Mouse (Mus musculus): ENCODE results near the gene Rnf144b. TPM values are rescaled to one million over a fixed set of nuclear protein-coding genes. Genes with fewer than 3 reads are reported as not detected.

Gene Rnf144b
- total RNA-seq, 2 experiments from 2014 or later, result 10.1 to 13.7 TPM

- DNase-seq, result no peak
Measured at GRCm38 (mm10) chr13:47178182-47178581, 55.7 kb downstream of the Rnf144b start.

GRCm38 (mm10) chr13:47180776-47181175, 58.3 kb downstream of the Rnf144b start:
- DNase-seq, result no peak

GRCm38 (mm10) chr13:47182366-47182765, 59.9 kb downstream of the Rnf144b start:
- DNase-seq, result no peak

GRCm38 (mm10) chr13:47183033-47183730, 60.7 kb downstream of the Rnf144b start:
- DNase-seq, result no peak

- no peak for DNase-seq
Measured at GRCm38 (mm10) chr13:47183771-47184170, 61.3 kb downstream of the Rnf144b start.

DNA sequence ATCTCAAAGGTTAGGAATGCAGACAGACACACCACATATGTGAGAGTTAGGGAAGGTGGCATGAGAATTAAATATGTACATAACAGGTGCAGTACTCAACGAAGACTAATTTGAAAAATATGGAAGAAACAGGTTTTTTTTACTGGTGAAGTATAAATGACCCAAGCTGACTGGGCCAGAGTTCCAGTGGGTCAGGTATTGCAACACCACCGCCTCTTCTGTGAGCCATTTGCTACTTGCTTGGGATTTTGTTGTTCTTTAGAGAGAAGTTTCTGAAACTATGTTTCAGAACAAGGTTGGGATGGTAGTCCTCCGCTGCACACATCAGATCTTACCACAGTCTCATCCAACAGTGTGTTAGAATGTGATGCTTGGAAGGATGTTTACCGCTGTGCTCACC, 65.4 kb downstream of the Rnf144b start:
- DNase-seq, result no peak

GRCm38 (mm10) chr13:47189971-47190370, 67.5 kb downstream of the Rnf144b start:
- DNase-seq, result no peak

GRCm38 (mm10) chr13:47192200-47192599, 69.7 kb downstream of the Rnf144b start:
- DNase-seq, result no peak

GRCm38 (mm10) chr13:47192771-47193170, 70.3 kb downstream of the Rnf144b start:
- DNase-seq, result no peak

- peak; percentile 76 for DNase-seq
Measured at GRCm38 (mm10) chr13:47193326-47194153, 71.1 kb downstream of the Rnf144b start.

DNA sequence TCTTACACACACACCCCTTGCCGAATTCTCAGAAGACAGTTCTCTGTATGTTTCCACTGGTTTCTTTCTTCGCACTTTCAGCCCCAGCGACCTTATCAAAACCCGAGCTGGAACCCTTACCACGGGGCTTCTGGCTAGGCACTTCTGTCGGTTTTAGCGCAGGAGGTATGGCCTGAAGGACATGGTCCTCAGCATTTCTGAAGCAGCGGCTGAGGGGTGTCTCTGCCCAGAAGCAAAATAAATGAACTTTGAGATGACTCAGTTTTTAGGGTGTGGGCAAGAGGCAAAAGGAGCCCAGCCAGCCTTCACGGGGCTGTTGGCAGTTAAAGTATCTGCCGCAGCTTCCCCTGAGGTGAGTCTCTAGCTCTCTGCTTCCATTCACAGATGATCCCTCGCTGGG, 72.2 kb downstream of the Rnf144b start:
- DNase-seq, result no peak

DNA sequence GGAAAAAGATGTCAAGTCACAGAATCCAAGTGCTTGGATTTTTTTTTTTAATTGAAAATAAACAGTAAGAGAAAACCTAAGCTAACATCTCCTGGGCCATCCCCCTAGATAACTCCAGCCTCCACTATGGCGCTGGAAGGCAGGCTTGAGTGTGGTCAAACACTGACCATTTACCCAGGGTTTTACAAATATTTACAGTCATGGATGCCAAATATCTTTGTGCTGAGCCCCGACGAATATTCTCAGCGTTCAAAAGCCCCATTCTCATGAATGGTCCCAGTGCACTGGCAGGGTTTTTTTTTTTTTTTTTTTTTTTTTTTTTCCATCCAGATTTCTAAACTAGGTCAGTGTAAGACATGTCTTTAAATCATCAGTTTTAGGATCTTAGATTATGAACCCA, 73.0 kb downstream of the Rnf144b start:
- no peak for DNase-seq

DNA sequence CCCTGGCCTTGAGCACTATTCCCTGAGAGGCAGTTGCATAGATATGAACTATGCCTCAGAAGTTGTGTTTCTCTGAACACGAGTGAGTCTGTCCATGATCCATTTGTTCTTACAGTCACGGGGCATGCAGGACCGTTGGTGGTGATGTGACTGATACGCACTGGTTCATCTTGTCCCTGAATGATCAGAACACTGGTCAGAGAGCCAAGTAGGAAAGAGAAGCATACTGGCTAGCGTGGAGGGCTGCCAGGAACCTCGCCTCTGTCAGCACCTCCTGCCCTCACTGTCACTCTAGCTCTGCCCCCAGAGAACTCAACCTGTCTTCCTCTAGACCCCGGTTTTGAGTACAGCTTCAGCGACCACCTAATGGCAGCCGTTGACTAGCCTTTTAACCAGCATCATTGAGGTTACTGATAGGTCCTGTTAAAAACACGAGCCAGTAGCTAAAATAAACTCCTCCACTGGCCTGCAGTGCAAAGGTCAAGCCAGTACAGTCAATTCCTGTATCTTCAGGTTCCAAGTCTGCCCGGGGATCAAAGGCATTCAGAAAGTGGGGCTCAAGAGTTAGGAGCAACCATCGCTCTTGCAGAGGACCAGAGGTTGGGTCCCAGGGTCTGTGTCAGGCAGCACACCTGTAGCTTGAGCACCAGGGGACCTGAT, 77.7 kb downstream of the Rnf144b start:
- no peak for DNase-seq

GRCm38 (mm10) chr13:47201962-47202624, 79.6 kb downstream of the Rnf144b start:
- DNase-seq, result peak; percentile 79

- DNase-seq, result no peak
Measured at GRCm38 (mm10) chr13:47210496-47210895, 88.0 kb downstream of the Rnf144b start.

DNA sequence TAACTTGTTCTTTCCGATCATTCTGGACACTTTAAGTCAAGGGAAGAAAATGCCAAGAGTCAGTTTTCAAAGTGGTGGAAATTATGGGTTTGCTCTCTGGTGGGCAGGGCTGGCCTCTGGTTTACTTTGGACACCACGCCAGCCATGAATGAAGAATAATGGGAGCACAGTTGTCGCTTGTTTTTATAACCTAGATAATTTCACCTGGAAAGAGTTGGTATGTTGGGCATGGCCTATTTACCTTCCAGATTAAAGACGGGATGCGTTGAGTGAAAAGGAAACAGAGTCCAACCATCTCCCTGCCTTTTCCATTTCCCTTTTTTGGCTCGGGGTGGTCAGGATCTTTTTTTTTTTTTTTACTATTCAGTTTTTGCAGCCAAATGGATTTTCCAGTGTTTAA, 88.5 kb downstream of the Rnf144b start:
- no peak for DNase-seq

- DNase-seq, result no peak
Measured at GRCm38 (mm10) chr13:47211581-47211980, 89.1 kb downstream of the Rnf144b start.

GRCm38 (mm10) chr13:47213817-47214216, 91.4 kb downstream of the Rnf144b start:
- DNase-seq, result no peak

- peak; percentile 46 for DNase-seq
Measured at GRCm38 (mm10) chr13:47214895-47215294, 92.4 kb downstream of the Rnf144b start.

- peak; percentile 46 for DNase-seq
Measured at GRCm38 (mm10) chr13:47215815-47216585, 93.5 kb downstream of the Rnf144b start.

DNA sequence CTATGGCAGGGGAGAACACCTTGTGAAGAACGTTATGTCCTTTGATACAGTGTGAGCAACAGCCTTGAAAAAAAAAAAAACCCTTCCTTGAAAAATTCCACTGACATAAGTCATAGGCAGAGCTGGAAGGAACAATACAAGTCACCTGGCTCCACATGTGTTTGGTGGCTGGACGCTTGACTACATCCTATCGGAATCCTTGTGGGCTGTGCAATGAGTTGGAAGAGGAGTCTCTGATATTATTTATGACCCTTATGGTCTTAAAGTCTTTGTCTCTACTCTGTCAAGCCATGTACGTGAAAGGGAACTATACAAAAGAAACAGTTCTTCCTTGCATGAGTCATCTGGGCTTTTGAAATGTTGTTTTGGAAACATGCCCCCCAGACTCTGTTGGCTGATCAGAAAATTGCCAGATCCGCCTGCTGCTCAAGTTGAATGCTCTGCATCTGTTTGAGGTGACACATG, 94.7 kb downstream of the Rnf144b start:
- DNase-seq, result no peak

DNA sequence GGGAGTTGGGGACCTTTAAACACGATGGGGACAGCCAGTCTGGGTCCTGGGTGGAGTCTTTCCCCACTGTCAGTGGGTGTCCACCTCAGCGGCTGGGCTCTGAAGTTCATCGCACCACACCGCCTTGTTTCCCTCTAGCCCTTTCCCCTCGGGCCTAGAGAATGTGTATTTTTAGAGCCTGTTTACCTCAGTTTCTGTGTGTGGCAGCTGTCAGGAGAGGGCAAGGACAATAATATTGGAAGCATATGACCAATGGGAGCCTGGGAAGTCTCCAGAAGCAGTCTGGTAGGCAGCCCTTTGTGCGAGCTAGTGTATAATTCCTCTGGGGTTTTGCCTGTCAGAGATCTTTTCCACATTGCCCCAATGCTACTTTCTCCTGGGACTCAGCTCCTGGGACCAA, 95.9 kb downstream of the Rnf144b start:
- peak; percentile 57 for DNase-seq

All from adrenal gland, postnatal 10 days (tissue).